Mouse (Mus musculus) embryonic fibroblast, embryonic 13.5 days (primary cell): ENCODE data around the gene Nrp2.

ENCODE experiments used
- CTCF ChIP-seq: IDR thresholded peaks from 2 replicates; pipeline ENCODE4 v1.5.1; 2011; ENCODE audit warnings: mild to moderate bottlenecking, control low read depth, low read length, moderate library complexity, borderline replicate concordance; ENCODE audit not compliant: insufficient read depth
- POLR2A ChIP-seq: IDR thresholded peaks from 2 replicates; pipeline ENCODE4 v1.6.1; 2011; ENCODE audit warnings: low read depth, mild to moderate bottlenecking, control low read depth, low read length, moderate library complexity

DNA sequence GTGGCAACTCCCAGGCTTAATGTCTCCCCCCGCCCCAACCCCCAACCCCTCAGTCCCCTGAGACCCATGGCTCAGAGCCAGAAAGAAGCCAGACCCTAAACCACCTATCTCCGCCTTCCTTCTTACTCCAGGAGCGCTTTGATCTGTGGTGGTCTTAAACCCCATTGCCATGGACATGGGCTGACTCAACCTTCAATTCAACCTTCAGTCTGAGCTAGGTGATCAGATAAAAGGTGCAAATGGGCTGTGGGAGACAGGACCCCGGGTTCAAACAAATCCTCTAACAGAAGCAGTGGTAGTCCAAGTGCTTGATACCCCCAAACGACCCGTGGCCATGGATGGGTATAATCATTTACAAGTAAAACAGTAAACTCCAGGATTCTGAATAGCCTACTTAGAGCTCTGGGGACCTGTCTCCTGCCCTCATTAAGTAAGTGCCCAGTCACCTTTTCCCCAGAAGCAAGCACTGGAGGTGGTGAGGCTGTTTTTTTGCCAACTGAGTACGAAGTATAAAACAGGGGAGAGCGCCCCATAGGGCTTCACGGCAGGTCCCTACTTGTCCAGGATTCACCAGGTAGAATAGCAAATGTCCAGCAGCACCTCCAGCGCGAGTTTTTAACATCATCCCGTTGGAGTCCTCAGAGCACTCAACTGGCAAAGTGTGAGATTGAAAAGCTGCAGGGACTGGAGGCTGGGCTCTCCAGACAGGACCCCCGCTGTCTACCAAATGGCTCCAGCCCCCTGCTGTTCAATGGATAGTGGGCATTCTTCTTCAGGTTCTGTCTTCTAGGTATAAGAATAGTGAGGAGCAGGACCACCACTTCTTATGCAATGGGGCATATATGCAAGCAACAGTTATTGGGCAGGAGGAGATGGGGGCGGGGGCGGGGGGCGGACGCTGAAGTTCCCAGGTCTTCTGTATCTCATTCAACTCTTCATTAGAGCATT is 5.1 kb downstream of the Nrp2 start:
- TF ChIP-seq CTCF, result no peak
- no peak for TF ChIP-seq POLR2A
